8 mouse cellular contexts compared by ENCODE assay signal in genomic region chr14:56778200-56778932, GRCm38 (mm10). TPM values are rescaled to one million over a fixed set of nuclear protein-coding genes. Genes with fewer than 3 reads are reported as not detected.
DNase-seq lines count a peak whose midpoint lies in the region; ATAC-seq and TF ChIP-seq lines count a peak whose summit lies in the region.

Pspc1 (minus strand) TSS chr14:56778316.

- H3K4me1 ChIP-seq in hindbrain, embryonic 13.5 days (replicated peaks): peaks cover 31% of the 10 kb centered on the region

- CTCF ChIA-PET in Patski (lab: Charles Lee): interaction anchor here (1.1 kb wide), 1 partner anchor 15 kb away, joined by 3 read pairs; no protein-coding TSS in a partner anchor

- TF ChIP-seq CTCF in Patski (IDR thresholded peaks at IDR 0.05): no peak

- peak; percentile 88 for ATAC-seq in Patski
- peak; percentile 99 for ATAC-seq in hindbrain, embryonic 13.5 days (ENCODE audit: low FRiP score)

- no peaks in the 10 kb centered on the region for H3K9me3 ChIP-seq in hindbrain, embryonic 13.5 days

- H3K27me3 ChIP-seq in Patski: no peaks in the 10 kb centered on the region
- no peaks in the 10 kb centered on the region for H3K27me3 ChIP-seq in hindbrain, embryonic 13.5 days

- peak within 1 kb of the TSS; percentile 78 for H3K4me3 ChIP-seq in hindbrain, embryonic 13.5 days

- H3K27ac ChIP-seq in hindbrain, embryonic 13.5 days: peak within 1 kb of the TSS; percentile 96

- POLR2A ChIA-PET in Patski (lab: Charles Lee): no interaction called here

- in situ Hi-C loops in Patski (cut with MboI; ENCODE audit: low pct_unique_long_range_greater_than_20kb): no loop called here

- no peaks in the 10 kb centered on the region for H3K36me3 ChIP-seq in hindbrain, embryonic 13.5 days

- peak within 1 kb of the TSS; percentile 96 for H3K9ac ChIP-seq in hindbrain, embryonic 13.5 days

- peak within 1 kb of the TSS; percentile 82 for H3K4me2 ChIP-seq in hindbrain, embryonic 13.5 days

- DNase-seq in Patski (ENCODE audit: low read depth, low spot score): peak; percentile 76
- peak; percentile 98 for DNase-seq in cerebellum, postnatal 14 days
- DNase-seq in frontal cortex, postnatal 14 days (ENCODE audit: low spot score in 2 of 2): peak; percentile 95 to 96
- peak; percentile 94 to 95 for DNase-seq in layer of hippocampus, postnatal 25 days (ENCODE audit: extremely low spot score in 1 of 2, low spot score in 1 of 2)
- DNase-seq in lung, postnatal 25 days (ENCODE audit: low spot score): peak; percentile 97
- DNase-seq in retina, embryonic 14.5 days (ENCODE audit: low spot score): peak; percentile 100
- DNase-seq in thymus, postnatal 4 days: peak; percentile 96

- under 1% methylated on average over 36 of the region's 36 CpGs for WGBS in hindbrain, embryonic 13.5 days

RNA-seq across cellular contexts. Expression of gene Pspc1, which starts in this region (rescaled TPM):
- polyA plus RNA-seq in Patski (2021): 62.8 TPM
- 40.6 and 45.7 TPM in 2 replicates for polyA plus RNA-seq in hindbrain, embryonic 13.5 days (2015; fragmentation: Nextera tagmentation; extraction: Ambion mirVana)
- 10 to 100 TPM; 51.2 to 55.6 TPM for total RNA-seq in layer of hippocampus, postnatal 25 days (2021)

Comparison
In these comparisons a context has a peak if more than half of its experiments do, and no peak if none do; other contexts are left out.
1. Peak in every context shown above with its lines: DNase-seq, ATAC-seq, H3K4me3 ChIP-seq and H3K27ac ChIP-seq.